Mouse (Mus musculus) liver, postnatal 0 days (tissue): ENCODE data around the gene Gdf3.

ENCODE experiments used
- CTCF ChIP-seq: sonication (generic); IDR thresholded peaks from 2 replicates; pipeline ENCODE4 v1.5.1; 2016; ENCODE audit warnings: antibody characterized with exemption, low read depth
- EP300 ChIP-seq: IDR thresholded peaks from 2 replicates; pipeline ENCODE4 v1.6.1; 2016; ENCODE audit warnings: antibody characterized with exemption, low read depth, mild to moderate bottlenecking

- no peak for TF ChIP-seq CTCF
- TF ChIP-seq EP300 = no peak
Measured at GRCm38 (mm10) chr6:122609771-122610170, at the start of gene Gdf3.
